Mouse (Mus musculus): ENCODE measurements around the gene Rhox3g.
"Not testable (repeated sequence)": the region's sequence is repeated elsewhere in the genome, so short reads cannot be mapped to it uniquely, and the experiment has no call there.

The Rhox3g gene

GRCm38 (mm10) chrX:37628512-37628911, at the start of gene Rhox3g:
Gene Rhox3g, minus strand, starts transcription at chrX:37628612.
- not testable (repeated sequence) for DNase-seq (ENCODE audit: low spot score in 2 of 2)

DNA sequence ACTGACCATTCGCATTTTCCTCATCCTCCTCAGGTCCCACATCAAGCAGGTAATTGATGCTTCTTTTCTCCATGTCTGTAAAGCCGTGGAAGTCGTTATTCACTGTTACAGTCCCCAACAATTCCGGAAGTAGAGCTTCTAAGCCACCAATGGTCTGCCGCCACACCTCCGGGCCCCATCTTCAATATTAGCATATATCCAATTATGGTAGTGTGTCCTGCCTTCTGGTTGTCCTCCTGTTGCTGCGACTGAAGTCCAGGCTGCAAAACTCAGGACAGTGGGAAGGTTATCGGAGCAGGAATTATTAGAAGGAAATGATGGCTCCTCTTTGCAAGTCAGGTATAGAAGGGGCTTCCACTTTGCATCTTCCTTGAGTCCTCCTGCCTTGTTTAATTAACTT, 44.8 kb upstream of the Rhox3g start, which contains the start of gene Rhox2h:
Gene Rhox2h (minus strand): TSS at position 101 of the 400 bp plus-strand sequence.
- not testable (repeated sequence) for DNase-seq (ENCODE audit: low spot score in 2 of 2)

DNA sequence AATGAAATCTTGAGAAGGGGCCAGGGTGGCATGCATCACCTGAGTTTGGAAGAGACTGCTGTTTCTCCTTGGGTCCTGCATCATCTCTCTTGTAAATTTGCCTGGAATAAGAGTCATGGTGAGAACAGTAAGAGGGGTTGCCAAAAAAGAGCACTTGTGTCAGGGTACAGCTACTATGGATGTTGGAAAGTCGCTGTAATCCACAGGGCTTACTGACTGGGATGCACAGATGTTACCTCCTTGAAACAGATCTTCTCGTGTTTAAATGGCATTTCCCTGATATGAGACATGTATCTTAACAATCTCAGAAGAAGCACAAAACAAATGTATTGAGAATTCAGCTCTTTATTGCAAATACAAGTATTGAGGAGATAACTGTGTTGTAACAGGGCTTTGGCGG, 40.3 kb upstream of the Rhox3g start, which contains the start of gene Rhox3h:
Gene Rhox3h (minus strand): TSS at position 101 of the 400 bp plus-strand sequence.
- not testable (repeated sequence) for DNase-seq (ENCODE audit: low spot score in 2 of 2)

GRCm38 (mm10) chrX:37651227-37651626, 22.8 kb upstream of the Rhox3g start, which contains the start of gene Rhox4g:
Gene Rhox4g, minus strand, starts transcription at chrX:37651327.
- not testable (repeated sequence) for DNase-seq (ENCODE audit: low spot score in 2 of 2)

GRCm38 (mm10) chrX:37643370-37643769, 15.0 kb upstream of the Rhox3g start, which contains the start of gene Rhox2g:
Gene Rhox2g, minus strand, starts transcription at chrX:37643470.
- DNase-seq (ENCODE audit: low spot score in 2 of 2): not testable (repeated sequence)

DNA sequence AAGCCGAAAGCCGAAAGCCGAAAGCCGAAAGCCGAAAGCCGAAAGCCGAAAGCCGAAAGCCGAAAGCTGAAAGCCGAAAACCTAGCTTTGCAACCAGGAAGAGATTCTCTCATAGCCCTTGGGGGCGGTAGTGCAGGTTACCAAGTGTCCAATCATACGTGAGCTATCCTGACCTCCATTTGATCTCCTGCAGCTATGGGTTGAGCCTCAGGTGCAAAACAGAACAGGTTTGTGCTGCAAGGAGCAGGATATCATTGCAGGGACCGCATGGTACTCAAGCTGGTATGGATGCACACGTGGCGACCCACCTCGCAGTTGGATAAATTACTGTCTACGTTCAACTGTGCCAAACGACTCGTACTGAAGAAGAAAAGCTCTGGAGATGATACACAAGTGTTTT, 20.8 kb downstream of the Rhox3g start, which contains the start of gene Rhox4f:
Gene Rhox4f (minus strand): TSS at position 101 of the 400 bp plus-strand sequence.
- not testable (repeated sequence) for DNase-seq (ENCODE audit: low spot score in 2 of 2)

DNA sequence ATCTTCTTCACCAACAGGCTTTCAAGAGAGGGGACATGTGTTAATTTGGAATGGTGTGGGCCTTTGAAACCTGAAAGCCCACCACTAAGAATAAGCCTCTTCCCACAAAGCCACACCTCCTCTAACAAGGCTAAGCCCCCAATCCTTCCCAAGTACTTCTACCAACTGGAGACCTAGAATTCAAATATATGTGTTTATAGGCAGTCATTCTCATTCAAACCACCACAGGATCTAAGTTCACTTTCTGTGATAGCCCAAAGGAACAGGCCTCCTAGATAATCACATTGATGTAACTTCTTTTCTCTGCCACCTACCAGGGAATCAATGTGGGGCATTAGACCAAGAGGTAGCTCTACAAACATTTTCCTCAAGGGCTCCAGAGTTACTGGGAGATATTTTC, 47.7 kb downstream of the Rhox3g start, which contains the start of gene Rhox3f:
Gene Rhox3f (plus strand): TSS at position 301 of the 400 bp plus-strand sequence.
- DNase-seq (ENCODE audit: low spot score in 2 of 2): not testable (repeated sequence)
